Mouse (Mus musculus): ENCODE measurements around the gene Ptprn2.

DNA sequence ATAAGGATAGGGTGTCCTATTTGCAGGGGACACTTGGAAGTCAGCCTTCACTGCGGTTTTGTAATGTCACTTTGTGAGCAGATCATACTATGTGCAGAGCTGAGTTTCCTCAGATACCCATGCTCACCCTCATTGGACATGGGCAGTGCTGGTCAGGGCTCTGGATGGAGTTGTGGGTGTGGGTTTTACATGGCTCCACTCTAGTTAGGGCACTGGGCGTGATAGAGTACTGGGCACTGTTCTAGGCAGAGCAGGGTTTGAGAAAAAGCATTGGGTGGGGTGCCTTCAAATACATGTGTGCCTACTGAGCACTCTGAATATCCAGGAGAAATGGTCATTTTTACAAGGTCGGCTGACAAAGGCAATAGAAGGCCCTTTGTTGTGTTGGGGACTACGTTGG, 175.5 kb downstream of the Ptprn2 start:
- TF ChIP-seq CTCF (IDR thresholded peaks at IDR 0.05; ENCODE audit: borderline replicate concordance, insufficient read depth, low read depth, low read length) (no peak), POLR2A (IDR thresholded peaks at IDR 0.05; ENCODE audit: borderline replicate concordance, insufficient read depth, low read length) (no peak)
